Mouse (Mus musculus): Measurements from ENCODE around the gene Csta1.
"Not testable (repeated sequence)": the region's sequence is repeated elsewhere in the genome, so short reads cannot be mapped to it uniquely, and the experiment has no call there.

Csta1 gene

GRCm38 (mm10) chr16:36131141-36131540 lies at the start of gene Csta1:
TSS of gene Csta1 (minus strand) at chr16:36131241.
- no peak for DNase-seq (ENCODE audit: inconsistent ontology term)

- no peak for DNase-seq (ENCODE audit: inconsistent ontology term)
These were observed 48.9 kb upstream of the Csta1 start for GRCm38 (mm10) chr16:36179910-36180309.

DNA sequence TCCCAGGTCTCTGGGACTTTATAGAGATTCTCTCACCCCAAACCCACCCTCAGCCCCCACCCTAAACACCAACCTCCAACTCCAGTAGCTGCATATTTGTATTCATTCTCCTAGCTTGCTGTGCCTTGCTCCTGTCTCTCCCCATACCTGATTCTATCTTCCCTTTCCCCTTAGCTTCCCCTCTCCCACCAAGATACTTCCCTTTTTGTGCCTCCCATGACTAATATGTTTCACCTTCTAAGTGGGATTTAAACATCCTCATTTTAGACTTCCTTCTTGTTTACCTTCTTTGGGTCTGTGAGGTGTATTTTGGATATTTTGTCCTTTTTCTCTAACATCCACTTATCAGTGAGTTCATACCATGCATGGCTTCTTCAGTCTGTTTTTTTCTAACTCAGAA lies 45.1 kb upstream of the Csta1 start:
- DNase-seq (ENCODE audit: inconsistent ontology term): no peak

- not testable (repeated sequence) for DNase-seq (ENCODE audit: inconsistent ontology term)
These were observed 36.8 kb upstream of the Csta1 start for GRCm38 (mm10) chr16:36167841-36168240.

GRCm38 (mm10) chr16:36156402-36156975 lies 25.4 kb upstream of the Csta1 start, which contains the start of gene Stfa2l1:
TSS of gene Stfa2l1 (plus strand) at chr16:36156811.
- DNase-seq (ENCODE audit: inconsistent ontology term): no peak

DNA sequence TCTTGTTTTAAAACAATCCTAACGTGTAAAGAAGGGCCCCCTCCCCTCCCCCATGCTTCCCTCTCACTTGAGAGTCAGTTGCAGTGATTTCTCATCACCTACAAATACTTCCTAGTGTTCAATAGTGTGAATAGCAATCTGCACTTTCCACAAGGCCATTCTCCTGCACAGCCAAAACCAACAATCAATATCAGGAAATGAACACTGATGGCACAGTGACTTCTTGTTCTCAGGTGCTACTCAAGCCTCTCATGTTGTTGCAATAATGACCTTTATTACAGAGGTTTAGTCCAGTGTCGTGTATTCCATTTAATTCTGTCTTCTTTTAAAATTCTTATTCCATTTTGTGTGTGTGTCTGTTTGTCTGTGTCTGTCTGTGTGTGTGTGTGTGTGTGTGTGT lies 7.2 kb upstream of the Csta1 start:
- no peak for DNase-seq (ENCODE audit: inconsistent ontology term)

- no peak for DNase-seq (ENCODE audit: inconsistent ontology term)
These were observed 2.9 kb downstream of the Csta1 start for GRCm38 (mm10) chr16:36128092-36128491.

GRCm38 (mm10) chr16:36115751-36116150 lies 15.3 kb downstream of the Csta1 start:
- DNase-seq (ENCODE audit: inconsistent ontology term): not testable (repeated sequence)

GRCm38 (mm10) chr16:36111486-36111885 lies 19.6 kb downstream of the Csta1 start:
- DNase-seq (ENCODE audit: inconsistent ontology term): not testable (repeated sequence)

GRCm38 (mm10) chr16:36102211-36102610 lies 28.8 kb downstream of the Csta1 start:
- DNase-seq (ENCODE audit: inconsistent ontology term): no peak

DNA sequence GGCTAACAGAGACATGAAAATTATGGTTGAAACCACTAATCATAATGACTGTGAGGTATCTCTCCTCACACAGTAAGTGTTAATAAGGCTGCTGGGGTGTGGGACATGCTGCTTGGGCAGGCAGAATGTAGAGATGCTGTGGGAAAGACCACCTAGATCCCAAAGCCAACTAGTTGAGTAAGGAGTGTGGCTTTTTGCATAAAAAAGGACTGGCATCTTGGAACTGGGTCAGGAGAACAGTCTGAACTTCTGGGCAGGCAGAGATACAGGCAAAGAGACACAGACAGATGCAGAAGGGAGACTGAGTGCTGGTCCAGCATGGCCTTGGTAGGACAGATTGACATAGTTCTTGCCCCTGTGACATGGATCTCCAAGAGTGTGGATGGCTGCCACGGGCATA lies 29.5 kb downstream of the Csta1 start:
- DNase-seq (ENCODE audit: inconsistent ontology term): no peak

DNA sequence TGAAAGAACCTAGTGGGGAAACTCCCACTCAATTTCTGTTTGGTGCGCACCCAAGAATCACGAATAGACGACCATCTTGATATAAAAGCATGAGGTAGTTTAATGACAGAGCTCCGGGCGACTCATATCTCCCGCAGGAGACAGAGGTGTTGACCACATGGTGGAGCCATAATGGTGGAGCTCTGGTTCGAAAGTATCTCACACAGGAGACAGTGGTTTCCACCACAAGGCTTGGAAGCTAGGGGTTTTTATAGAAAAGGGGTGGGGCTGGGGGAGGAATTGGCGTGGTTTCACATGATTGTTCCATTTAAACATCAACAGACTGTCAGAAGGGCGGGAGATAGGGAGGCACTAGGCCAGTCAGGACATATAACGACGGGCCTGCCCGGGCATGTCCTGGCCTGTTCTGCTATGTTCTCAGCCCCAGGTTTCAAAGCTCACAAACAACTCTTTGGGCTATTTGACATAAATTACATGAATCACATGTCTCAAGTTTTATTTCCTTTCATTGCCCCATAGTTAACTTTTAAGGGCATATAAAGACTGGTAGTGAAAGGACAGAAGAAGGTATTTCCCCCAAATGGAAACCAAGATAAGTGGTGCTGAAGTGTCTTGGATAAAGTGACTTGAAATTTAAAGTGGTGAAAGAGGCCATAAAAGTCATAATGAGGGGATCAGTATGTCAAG lies 33.1 kb downstream of the Csta1 start:
- DNase-seq (ENCODE audit: inconsistent ontology term): not testable (repeated sequence)

GRCm38 (mm10) chr16:36094079-36094478 lies 37.0 kb downstream of the Csta1 start:
- DNase-seq (ENCODE audit: inconsistent ontology term): no peak

GRCm38 (mm10) chr16:36090785-36091509 lies 40.1 kb downstream of the Csta1 start:
- DNase-seq (ENCODE audit: inconsistent ontology term): no peak

- no peak for DNase-seq (ENCODE audit: inconsistent ontology term)
These were observed 41.0 kb downstream of the Csta1 start for GRCm38 (mm10) chr16:36089850-36090616.

GRCm38 (mm10) chr16:36089065-36089464 lies 42.0 kb downstream of the Csta1 start:
- DNase-seq (ENCODE audit: inconsistent ontology term): no peak

DNA sequence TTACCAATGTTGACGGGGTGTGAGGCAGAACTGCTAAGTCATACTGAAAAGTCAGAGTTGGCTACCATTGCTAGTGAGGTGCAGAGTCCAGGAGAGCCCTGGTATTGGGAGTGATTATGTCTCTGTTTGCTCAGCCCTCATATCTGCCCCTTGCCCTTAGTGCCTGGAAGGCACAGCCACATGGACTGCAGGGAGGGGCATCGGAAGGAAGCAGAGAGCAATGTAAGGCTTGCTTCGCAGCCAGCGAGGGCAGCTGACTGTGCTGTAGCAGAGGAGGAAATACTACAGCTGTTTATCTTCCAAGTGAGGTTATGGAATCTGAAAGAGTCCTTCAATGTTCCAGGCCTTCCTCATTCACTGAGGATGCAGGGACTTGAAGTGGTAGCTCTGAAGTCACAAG lies 43.2 kb downstream of the Csta1 start:
- DNase-seq (ENCODE audit: inconsistent ontology term): no peak

- DNase-seq (ENCODE audit: inconsistent ontology term): no peak
These were observed 51.1 kb downstream of the Csta1 start for GRCm38 (mm10) chr16:36079916-36080315.

DNA sequence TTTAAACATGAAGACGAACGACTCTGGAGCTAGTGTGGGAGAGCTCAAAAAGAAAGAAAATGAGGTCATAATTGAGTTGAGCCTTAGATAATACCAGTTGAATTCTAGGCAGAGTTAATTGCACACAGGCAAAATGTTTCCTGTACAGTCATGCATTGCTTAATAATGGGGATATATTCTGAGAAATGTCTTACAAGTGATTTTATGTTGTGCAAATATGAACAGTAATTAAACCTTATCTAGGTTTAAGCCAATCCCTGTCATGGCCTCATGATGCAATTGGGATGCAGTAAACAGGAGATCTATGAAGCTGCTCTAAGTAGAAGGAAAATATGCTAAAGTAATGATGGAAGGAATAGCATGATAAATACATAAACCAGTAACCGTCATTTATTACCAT lies 56.3 kb downstream of the Csta1 start:
- DNase-seq (ENCODE audit: inconsistent ontology term): no peak

GRCm38 (mm10) chr16:36072410-36073011 lies 58.5 kb downstream of the Csta1 start:
- DNase-seq (ENCODE audit: inconsistent ontology term): no peak

Measured in Muller cell, postnatal 12 days (primary cell).